Mouse (Mus musculus): ENCODE data around the gene Tvp23b. TPM values are rescaled to one million over a fixed set of nuclear protein-coding genes. Genes with fewer than 3 reads are reported as not detected.

Tvp23b gene
- polyA plus RNA-seq, 1 experiment from 2014 or later: 52.7 TPM

GRCm38 (mm10) chr11:62901699-62902323 lies 22.6 kb downstream of the Tvp23b start:
- H3K27ac ChIP-seq (replicated peaks; ENCODE audit: low read depth, low read length): no peak overlapping the region
- 35% methylated on average over 12 of the region's 12 CpGs for WGBS
- no peaks in the 10 kb centered on the region for H3K9me3 ChIP-seq (replicated peaks; ENCODE audit: control insufficient read depth, low read length)
- no peak for ATAC-seq (replicated peaks; ENCODE audit: insufficient number of reproducible peaks, low FRiP score, low TSS enrichment, low read depth)
- DNase-seq (ENCODE audit: low spot score): peak; percentile 92
- H3K27me3 ChIP-seq (ENCODE audit: control insufficient read depth, insufficient read depth, low read length): no peaks in the 10 kb centered on the region
- no peaks in the 10 kb centered on the region for H3K36me3 ChIP-seq (replicated peaks; ENCODE audit: control insufficient read depth, insufficient read depth, low read depth, low read length)
- no peak overlapping the region for H3K4me3 ChIP-seq (ENCODE audit: low read depth, low read length)
- no peak overlapping the region for H3K9ac ChIP-seq (replicated peaks; ENCODE audit: low read length)
- no peak overlapping the region for H3K4me2 ChIP-seq (ENCODE audit: low read depth, low read length)
- H3K4me1 ChIP-seq (ENCODE audit: control insufficient read depth, insufficient read depth, low read length): no peaks in the 10 kb centered on the region

GRCm38 (mm10) chr11:62903871-62904495 lies 24.7 kb downstream of the Tvp23b start:
- Histone ChIP-seq H3K4me2 (ENCODE audit: low read depth, low read length) (no peak overlapping the region), H3K4me1 (ENCODE audit: control insufficient read depth, insufficient read depth, low read length) (no peaks in the 10 kb centered on the region), H3K9ac (replicated peaks; ENCODE audit: low read length) (no peak overlapping the region), H3K9me3 (replicated peaks; ENCODE audit: control insufficient read depth, low read length) (no peaks in the 10 kb centered on the region), H3K36me3 (replicated peaks; ENCODE audit: control insufficient read depth, insufficient read depth, low read depth, low read length) (no peaks in the 10 kb centered on the region), H3K27me3 (ENCODE audit: control insufficient read depth, insufficient read depth, low read length) (no peaks in the 10 kb centered on the region), H3K27ac (replicated peaks; ENCODE audit: low read depth, low read length) (no peak overlapping the region), H3K4me3 (ENCODE audit: low read depth, low read length) (no peak overlapping the region)
- ATAC-seq (replicated peaks; ENCODE audit: insufficient number of reproducible peaks, low FRiP score, low TSS enrichment, low read depth): no peak
- DNase-seq (ENCODE audit: low spot score): no peak
- 67% methylated on average over 6 of the region's 6 CpGs for WGBS

- no peaks in the 10 kb centered on the region for H3K4me1 ChIP-seq (ENCODE audit: control insufficient read depth, insufficient read depth, low read length)
- no peak overlapping the region for H3K4me3 ChIP-seq (ENCODE audit: low read depth, low read length)
- no peaks in the 10 kb centered on the region for H3K27me3 ChIP-seq (ENCODE audit: control insufficient read depth, insufficient read depth, low read length)
- H3K36me3 ChIP-seq (replicated peaks; ENCODE audit: control insufficient read depth, insufficient read depth, low read depth, low read length): no peaks in the 10 kb centered on the region
- H3K9ac ChIP-seq (replicated peaks; ENCODE audit: low read length): no peak overlapping the region
- DNase-seq (ENCODE audit: low spot score): no peak
- no peak overlapping the region for H3K4me2 ChIP-seq (ENCODE audit: low read depth, low read length)
- H3K27ac ChIP-seq (replicated peaks; ENCODE audit: low read depth, low read length): no peak overlapping the region
- WGBS: 74% methylated on average over 3 of the region's 3 CpGs
- ATAC-seq (replicated peaks; ENCODE audit: insufficient number of reproducible peaks, low FRiP score, low TSS enrichment, low read depth): no peak
- no peaks in the 10 kb centered on the region for H3K9me3 ChIP-seq (replicated peaks; ENCODE audit: control insufficient read depth, low read length)
Measured at GRCm38 (mm10) chr11:62909720-62910306, 30.6 kb downstream of the Tvp23b start.

- no peak overlapping the region for H3K9ac ChIP-seq (replicated peaks; ENCODE audit: low read length)
- no peaks in the 10 kb centered on the region for H3K4me1 ChIP-seq (ENCODE audit: control insufficient read depth, insufficient read depth, low read length)
- no peaks in the 10 kb centered on the region for H3K27me3 ChIP-seq (ENCODE audit: control insufficient read depth, insufficient read depth, low read length)
- H3K4me2 ChIP-seq (ENCODE audit: low read depth, low read length): no peak overlapping the region
- no peak for DNase-seq (ENCODE audit: low spot score)
- H3K27ac ChIP-seq (replicated peaks; ENCODE audit: low read depth, low read length): no peak overlapping the region
- no peak overlapping the region for H3K4me3 ChIP-seq (ENCODE audit: low read depth, low read length)
- H3K9me3 ChIP-seq (replicated peaks; ENCODE audit: control insufficient read depth, low read length): no peaks in the 10 kb centered on the region
- H3K36me3 ChIP-seq (replicated peaks; ENCODE audit: control insufficient read depth, insufficient read depth, low read depth, low read length): no peaks in the 10 kb centered on the region
- no peak for ATAC-seq (replicated peaks; ENCODE audit: insufficient number of reproducible peaks, low FRiP score, low TSS enrichment, low read depth)
- 66% methylated on average over 8 of the region's 8 CpGs for WGBS
Measured at GRCm38 (mm10) chr11:62911362-62911761, 32.1 kb downstream of the Tvp23b start.

GRCm38 (mm10) chr11:62913141-62913540 lies 33.9 kb downstream of the Tvp23b start:
- Histone ChIP-seq H3K27ac (replicated peaks; ENCODE audit: low read depth, low read length) (no peak overlapping the region), H3K4me1 (ENCODE audit: control insufficient read depth, insufficient read depth, low read length) (no peaks in the 10 kb centered on the region), H3K9me3 (replicated peaks; ENCODE audit: control insufficient read depth, low read length) (no peaks in the 10 kb centered on the region), H3K36me3 (replicated peaks; ENCODE audit: control insufficient read depth, insufficient read depth, low read depth, low read length) (no peaks in the 10 kb centered on the region), H3K9ac (replicated peaks; ENCODE audit: low read length) (no peak overlapping the region), H3K27me3 (ENCODE audit: control insufficient read depth, insufficient read depth, low read length) (no peaks in the 10 kb centered on the region), H3K4me2 (ENCODE audit: low read depth, low read length) (no peak overlapping the region), H3K4me3 (ENCODE audit: low read depth, low read length) (no peak overlapping the region)
- DNase-seq (ENCODE audit: low spot score) (no peak), ATAC-seq (replicated peaks; ENCODE audit: insufficient number of reproducible peaks, low FRiP score, low TSS enrichment, low read depth) (no peak)
- 95% methylated on average over 2 of the region's 2 CpGs for WGBS

- Histone ChIP-seq H3K9ac (replicated peaks; ENCODE audit: low read length) (no peak overlapping the region), H3K9me3 (replicated peaks; ENCODE audit: control insufficient read depth, low read length) (no peaks in the 10 kb centered on the region), H3K27ac (replicated peaks; ENCODE audit: low read depth, low read length) (no peak overlapping the region), H3K27me3 (ENCODE audit: control insufficient read depth, insufficient read depth, low read length) (no peaks in the 10 kb centered on the region), H3K36me3 (replicated peaks; ENCODE audit: control insufficient read depth, insufficient read depth, low read depth, low read length) (no peaks in the 10 kb centered on the region), H3K4me3 (ENCODE audit: low read depth, low read length) (no peak overlapping the region), H3K4me1 (ENCODE audit: control insufficient read depth, insufficient read depth, low read length) (no peaks in the 10 kb centered on the region), H3K4me2 (ENCODE audit: low read depth, low read length) (no peak overlapping the region)
- ATAC-seq (replicated peaks; ENCODE audit: insufficient number of reproducible peaks, low FRiP score, low TSS enrichment, low read depth) (no peak), DNase-seq (ENCODE audit: low spot score) (peak; percentile 35)
- 57% methylated on average over 6 of the region's 6 CpGs for WGBS
Measured at GRCm38 (mm10) chr11:62914532-62914931, 35.3 kb downstream of the Tvp23b start.

- no peak for ATAC-seq (replicated peaks; ENCODE audit: insufficient number of reproducible peaks, low FRiP score, low TSS enrichment, low read depth)
- Histone ChIP-seq H3K9ac (replicated peaks; ENCODE audit: low read length) (no peak overlapping the region), H3K36me3 (replicated peaks; ENCODE audit: control insufficient read depth, insufficient read depth, low read depth, low read length) (no peaks in the 10 kb centered on the region), H3K27me3 (ENCODE audit: control insufficient read depth, insufficient read depth, low read length) (no peaks in the 10 kb centered on the region), H3K4me1 (ENCODE audit: control insufficient read depth, insufficient read depth, low read length) (no peaks in the 10 kb centered on the region), H3K27ac (replicated peaks; ENCODE audit: low read depth, low read length) (no peak overlapping the region), H3K4me2 (ENCODE audit: low read depth, low read length) (no peak overlapping the region), H3K4me3 (ENCODE audit: low read depth, low read length) (no peak overlapping the region), H3K9me3 (replicated peaks; ENCODE audit: control insufficient read depth, low read length) (no peaks in the 10 kb centered on the region)
- 88% methylated on average over 2 of the region's 2 CpGs for WGBS
- no peak for DNase-seq (ENCODE audit: low spot score)
Measured at GRCm38 (mm10) chr11:62915486-62915885, 36.2 kb downstream of the Tvp23b start.

- ATAC-seq (replicated peaks; ENCODE audit: insufficient number of reproducible peaks, low FRiP score, low TSS enrichment, low read depth): no peak
- H3K4me2 ChIP-seq (ENCODE audit: low read depth, low read length): no peak overlapping the region
- no peak overlapping the region for H3K27ac ChIP-seq (replicated peaks; ENCODE audit: low read depth, low read length)
- H3K36me3 ChIP-seq (replicated peaks; ENCODE audit: control insufficient read depth, insufficient read depth, low read depth, low read length): no peaks in the 10 kb centered on the region
- WGBS: 32% methylated on average over 2 of the region's 2 CpGs
- no peak for DNase-seq (ENCODE audit: low spot score)
- no peaks in the 10 kb centered on the region for H3K4me1 ChIP-seq (ENCODE audit: control insufficient read depth, insufficient read depth, low read length)
- H3K27me3 ChIP-seq (ENCODE audit: control insufficient read depth, insufficient read depth, low read length): no peaks in the 10 kb centered on the region
- H3K4me3 ChIP-seq (ENCODE audit: low read depth, low read length): no peak overlapping the region
- H3K9ac ChIP-seq (replicated peaks; ENCODE audit: low read length): no peak overlapping the region
- no peaks in the 10 kb centered on the region for H3K9me3 ChIP-seq (replicated peaks; ENCODE audit: control insufficient read depth, low read length)
Measured at GRCm38 (mm10) chr11:62916765-62917164, 37.5 kb downstream of the Tvp23b start.

All from embryonic facial prominence, embryonic 11.5 days (tissue).